Mouse (Mus musculus) heart, embryonic 14.5 days (tissue): Measurements from ENCODE around the gene Laptm4a. TPM values are rescaled to one million over a fixed set of nuclear protein-coding genes. Genes with fewer than 3 reads are reported as not detected.
A peak's percentile ranks its signal among the peaks of the same experiment; 100 is the strongest.

Experiments
- ATAC-seq: fragments of 200-750 bp; cut with Nextera tagmentation; 2 replicates; pipeline ENCODE4 v1.8.0; 2017; ENCODE audit warnings: low read depth, moderate TSS enrichment; ENCODE audit not compliant: insufficient number of reproducible peaks, insufficient read depth, low FRiP score
- H3K27ac ChIP-seq, 2 experiments: fragments of 200-500 bp in 1 of 2; fragments of 300-500 bp in 1 of 2; sonication (generic) in 1 of 2; replicated peaks in 1 of 2; 2 replicates each; pipeline ENCODE4 v1.5.1; 2012 to 2014; ENCODE audit warnings: low read depth in 2 of 2, low read length in 2 of 2, control low read depth in 1 of 2, mild to moderate bottlenecking in 1 of 2, mixed read lengths in 1 of 2; ENCODE audit not compliant: control insufficient read depth in 1 of 2, insufficient read depth in 1 of 2
- H3K27me3 ChIP-seq: fragments of 300-500 bp; sonication (generic); 2 replicates; pipeline ENCODE4 v1.6.1; 2014; ENCODE audit warnings: mild to moderate bottlenecking, low read length, control low read depth; ENCODE audit not compliant: control insufficient read depth, insufficient read depth
- H3K36me3 ChIP-seq: fragments of 300-500 bp; sonication (generic); 2 replicates; pipeline ENCODE4 v1.6.1; 2014; ENCODE audit warnings: mild to moderate bottlenecking, control low read depth, low read length, mixed read lengths; ENCODE audit not compliant: control insufficient read depth, insufficient read depth
- H3K4me1 ChIP-seq, 2 experiments: fragments of 200-500 bp in 1 of 2; fragments of 300-500 bp in 1 of 2; sonication (generic) in 1 of 2; 2 replicates each; pipeline ENCODE4 v1.6.1; 2012 to 2014; ENCODE audit warnings: low read length in 2 of 2, control low read depth in 1 of 2, mixed read lengths in 1 of 2; ENCODE audit not compliant: control insufficient read depth in 2 of 2, insufficient read depth in 2 of 2
- H3K4me2 ChIP-seq: fragments of 300-500 bp; sonication (generic); 2 replicates; pipeline ENCODE4 v1.6.1; 2014; ENCODE audit warnings: mild to moderate bottlenecking, low read length
- H3K4me3 ChIP-seq, 2 experiments: fragments of 200-500 bp in 1 of 2; fragments of 300-500 bp in 1 of 2; sonication (generic) in 1 of 2; 2 replicates each; pipeline ENCODE4 v1.5.1; 2012 to 2014; ENCODE audit warnings: low read length in 2 of 2, mild to moderate bottlenecking in 2 of 2, control low read depth in 1 of 2, low read depth in 1 of 2, moderate library complexity in 1 of 2; ENCODE audit not compliant: control insufficient read depth in 1 of 2, insufficient read depth in 1 of 2
- H3K9ac ChIP-seq: fragments of 300-500 bp; sonication (generic); 2 replicates; pipeline ENCODE4 v1.6.1; 2014; ENCODE audit warnings: mild to moderate bottlenecking, low read length
- H3K9me3 ChIP-seq: fragments of 300-500 bp; sonication (generic); 2 replicates; pipeline ENCODE4 v1.6.1; 2016; ENCODE audit warnings: low read length, control low read depth; ENCODE audit not compliant: control insufficient read depth
- WGBS: fragments of 180-500 bp; shearing (Covaris S2); extraction: QIAGEN DNeasy Blood & Tissue Kit; methylation state at CpG from one replicate; pipeline ENCODE4 v1.1.7; 2014; 5-methylcytosine and 5-hydroxymethylcytosine counted together
- polyA plus RNA-seq: library from polyadenylated mRNA; unstranded; fragments of >200 nt; fragmentation: Nextera tagmentation; extraction: Ambion mirVana; gene quantifications from 2 replicates; pipeline ENCODE4 v1.2.1, GENCODE M21; 2014

Gene Laptm4a
- polyA plus RNA-seq, 1 experiment from 2014 or later = 225 TPM

GRCm38 (mm10) chr12:8897140-8897539 lies 24.3 kb upstream of the Laptm4a start:
- H3K27me3 ChIP-seq = no peaks in the 10 kb centered on the region
- WGBS = 25% methylated on average over 7 of the region's 7 CpGs
- H3K27ac ChIP-seq = peak overlapping the region; percentile 17 to 67
- peak; percentile 45; the same call in 1 of the 2 replicates for ATAC-seq
- H3K36me3 ChIP-seq = no peaks in the 10 kb centered on the region
- no peaks in the 10 kb centered on the region for H3K9me3 ChIP-seq
- H3K4me1 ChIP-seq = peaks cover 19 to 26% of the 10 kb centered on the region in 2 experiments
- no peak overlapping the region for H3K4me3 ChIP-seq
- 0 out of 2 replicates have a peak overlapping the region, but pooled peaks have one; percentile 18 for H3K9ac ChIP-seq
- H3K4me2 ChIP-seq = no peak overlapping the region

DNA sequence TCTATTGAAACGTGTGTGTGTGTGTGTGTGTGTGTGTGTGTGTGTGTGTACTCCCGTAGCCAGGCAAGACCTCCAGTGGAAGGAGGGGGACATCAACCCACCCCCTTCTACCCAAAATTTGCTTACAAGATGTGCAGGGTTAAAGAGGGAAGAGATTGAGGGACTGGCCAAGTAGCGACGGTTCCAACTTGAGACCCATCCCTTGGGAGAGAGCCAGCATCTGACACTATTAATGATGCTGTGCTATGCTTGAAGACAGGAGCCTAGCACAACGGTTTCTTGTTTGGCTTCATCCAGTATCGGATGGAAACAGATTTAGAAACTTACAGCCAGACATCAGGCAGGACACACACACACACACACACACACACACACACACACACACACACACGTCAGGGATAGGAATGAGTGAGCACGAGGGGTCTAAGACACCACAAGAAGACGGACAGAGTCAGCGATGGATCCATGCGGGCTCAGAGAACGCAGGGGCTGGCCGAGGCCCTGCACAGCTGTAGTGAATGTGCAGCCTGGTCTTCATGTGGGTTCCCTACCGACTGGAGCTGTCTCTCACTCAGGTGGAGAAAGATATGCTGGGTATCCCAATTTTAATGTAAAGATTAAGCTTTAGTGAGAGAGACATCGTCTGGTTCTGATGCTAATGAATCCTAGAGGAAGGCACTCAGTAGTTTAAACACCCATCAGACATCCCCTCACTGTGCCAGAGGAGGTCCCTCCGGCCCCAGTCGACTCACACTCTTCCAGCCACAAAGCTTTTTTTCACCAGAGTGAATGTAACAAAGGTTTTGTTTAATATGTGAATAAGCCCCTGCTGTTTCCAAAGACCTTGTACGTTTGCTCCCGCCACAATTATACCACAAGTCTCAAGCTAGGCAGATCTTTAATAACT lies 22.3 kb upstream of the Laptm4a start:
- no peaks in the 10 kb centered on the region for H3K36me3 ChIP-seq
- H3K4me2 ChIP-seq = no peak overlapping the region
- no peaks in the 10 kb centered on the region for H3K27me3 ChIP-seq
- H3K9me3 ChIP-seq = no peaks in the 10 kb centered on the region
- H3K4me1 ChIP-seq = peaks cover 17 to 26% of the 10 kb centered on the region in 2 experiments
- no peak overlapping the region for H3K4me3 ChIP-seq
- ATAC-seq = no peak
- 66% methylated on average over 19 of the region's 19 CpGs for WGBS
- no peak overlapping the region for H3K9ac ChIP-seq
- 0 out of 4 replicates have a peak overlapping the region, but pooled peaks of 1 of the 2 experiments have one; percentile 3 for H3K27ac ChIP-seq

DNA sequence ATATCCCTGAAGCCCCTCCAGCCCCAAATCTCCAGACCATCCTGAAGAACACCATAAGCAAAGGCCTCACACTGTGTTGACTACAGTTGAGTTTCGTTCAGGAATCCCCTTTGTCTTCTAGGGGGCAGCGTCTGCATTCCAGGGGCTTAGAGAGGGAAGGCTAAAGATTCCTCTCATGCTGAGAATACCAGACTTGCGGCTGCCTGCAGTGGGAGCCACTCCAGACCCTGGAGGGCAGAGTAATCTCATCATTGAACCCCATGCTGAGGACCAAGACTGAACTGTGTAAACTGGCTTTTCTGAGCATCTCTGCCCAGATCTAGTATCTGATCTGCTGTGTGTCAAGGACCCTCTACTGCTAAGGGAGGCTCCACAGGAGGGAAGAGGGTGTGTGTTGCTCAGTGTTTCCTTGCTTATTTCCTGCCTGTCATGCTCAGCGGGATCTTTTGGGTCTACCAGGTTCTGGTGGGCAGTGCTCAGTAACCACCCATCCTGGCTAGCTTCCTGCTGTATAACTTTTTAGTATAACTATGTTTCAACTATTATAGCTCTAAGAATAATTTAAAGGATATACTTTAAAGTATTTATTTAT lies 21.3 kb upstream of the Laptm4a start:
- H3K9ac ChIP-seq = no peak overlapping the region
- no peak for ATAC-seq
- no peaks in the 10 kb centered on the region for H3K27me3 ChIP-seq
- H3K4me3 ChIP-seq = no peak overlapping the region
- 12% methylated on average over 4 of the region's 4 CpGs for WGBS
- no peaks in the 10 kb centered on the region for H3K36me3 ChIP-seq
- H3K27ac ChIP-seq = peak overlapping the region in 1 of 2 experiments; percentile 3; a peak in 1 of 4 replicates
- H3K4me1 ChIP-seq = peaks cover 17 to 30% of the 10 kb centered on the region in 2 experiments
- H3K9me3 ChIP-seq = no peaks in the 10 kb centered on the region
- H3K4me2 ChIP-seq = no peak overlapping the region

GRCm38 (mm10) chr12:8900919-8901663 lies 20.4 kb upstream of the Laptm4a start:
- Histone ChIP-seq H3K9me3 (no peaks in the 10 kb centered on the region), H3K9ac (no peak overlapping the region), H3K27ac (peak overlapping the region in 1 of 2 experiments; percentile 3; a peak in 1 of 4 replicates), H3K27me3 (no peaks in the 10 kb centered on the region), H3K36me3 (no peaks in the 10 kb centered on the region), H3K4me2 (no peak overlapping the region), H3K4me1 (peaks cover 17 to 30% of the 10 kb centered on the region in 2 experiments), H3K4me3 (no peak overlapping the region)
- 0 out of 2 replicates have a peak, but pooled peaks have one; percentile 13 for ATAC-seq
- 16% methylated on average over 5 of the region's 5 CpGs for WGBS

DNA sequence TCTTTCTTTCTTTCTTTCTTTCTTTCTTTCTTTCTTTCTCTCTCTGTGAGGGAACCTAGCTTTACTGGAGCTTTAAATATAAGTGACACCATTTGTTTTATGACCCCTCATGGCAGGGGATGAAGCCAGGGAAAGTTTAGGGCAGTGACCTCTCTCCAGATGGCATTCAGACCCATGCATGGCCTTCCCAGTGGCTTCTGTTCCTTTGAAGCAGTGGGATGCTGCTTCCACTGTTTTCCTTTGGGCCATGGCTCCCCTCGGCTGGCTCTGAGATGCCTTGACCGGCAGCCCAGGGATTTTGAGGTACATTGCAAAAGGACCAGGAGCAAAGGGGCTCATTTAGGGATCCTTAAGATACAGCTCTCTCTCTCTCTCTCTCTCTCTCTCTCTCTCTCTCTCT lies 19.5 kb upstream of the Laptm4a start:
- ATAC-seq = no peak
- Histone ChIP-seq H3K4me3 (no peak overlapping the region), H3K9ac (no peak overlapping the region), H3K4me2 (no peak overlapping the region), H3K36me3 (no peaks in the 10 kb centered on the region), H3K9me3 (no peaks in the 10 kb centered on the region), H3K27me3 (no peaks in the 10 kb centered on the region), H3K27ac (no peak overlapping the region), H3K4me1 (peaks cover 17 to 25% of the 10 kb centered on the region in 2 experiments)
- WGBS = 37% methylated on average over 2 of the region's 2 CpGs

GRCm38 (mm10) chr12:8902479-8902878 lies 19.0 kb upstream of the Laptm4a start:
- H3K36me3 ChIP-seq = no peaks in the 10 kb centered on the region
- H3K9me3 ChIP-seq = no peaks in the 10 kb centered on the region
- H3K4me2 ChIP-seq = no peak overlapping the region
- no peaks in the 10 kb centered on the region for H3K27me3 ChIP-seq
- no peak for ATAC-seq
- H3K27ac ChIP-seq = no peak overlapping the region
- H3K4me1 ChIP-seq = peaks cover 17 to 22% of the 10 kb centered on the region in 2 experiments
- 39% methylated on average over 3 of the region's 3 CpGs for WGBS
- H3K9ac ChIP-seq = no peak overlapping the region
- H3K4me3 ChIP-seq = no peak overlapping the region
